Mouse (Mus musculus) lung, postnatal 14 days (tissue): ENCODE results near the gene Tmem150c.

Source experiments
- DNase-seq: peaks from one replicate; pipeline ENCODE4 v3.0.0; 2021

Tmem150c gene

GRCm38 (mm10) chr5:100159638-100159973, at the start of gene Tmem150c:
TSS of gene Tmem150c (minus strand) at chr5:100159808.
- no peak for DNase-seq

GRCm38 (mm10) chr5:100209093-100209492, 49.5 kb upstream of the Tmem150c start:
- no peak for DNase-seq

GRCm38 (mm10) chr5:100206675-100207074, 47.1 kb upstream of the Tmem150c start:
- no peak for DNase-seq

GRCm38 (mm10) chr5:100205519-100206189, 46.0 kb upstream of the Tmem150c start:
- DNase-seq: no peak

- no peak for DNase-seq
Measured at GRCm38 (mm10) chr5:100200805-100201204, 41.2 kb upstream of the Tmem150c start.

- DNase-seq: no peak
Measured at GRCm38 (mm10) chr5:100200296-100200695, 40.7 kb upstream of the Tmem150c start.

GRCm38 (mm10) chr5:100199092-100199853, 39.7 kb upstream of the Tmem150c start:
- no peak for DNase-seq

- DNase-seq: no peak
Measured at GRCm38 (mm10) chr5:100197476-100197875, 37.9 kb upstream of the Tmem150c start.

GRCm38 (mm10) chr5:100196854-100197431, 37.3 kb upstream of the Tmem150c start:
- no peak for DNase-seq

- no peak for DNase-seq
Measured at GRCm38 (mm10) chr5:100196397-100196796, 36.8 kb upstream of the Tmem150c start.

GRCm38 (mm10) chr5:100191438-100192190, 32.0 kb upstream of the Tmem150c start:
- DNase-seq: no peak

- DNase-seq: no peak
Measured at GRCm38 (mm10) chr5:100187035-100187901, 27.7 kb upstream of the Tmem150c start.

- DNase-seq: no peak
Measured at GRCm38 (mm10) chr5:100186618-100187017, 27.0 kb upstream of the Tmem150c start.

- no peak for DNase-seq
Measured at GRCm38 (mm10) chr5:100185895-100186294, 26.3 kb upstream of the Tmem150c start.

GRCm38 (mm10) chr5:100181011-100181410, 21.4 kb upstream of the Tmem150c start:
- no peak for DNase-seq

GRCm38 (mm10) chr5:100178781-100179165, 19.2 kb upstream of the Tmem150c start:
- no peak for DNase-seq

GRCm38 (mm10) chr5:100178122-100178780, 18.6 kb upstream of the Tmem150c start:
- no peak for DNase-seq

- no peak for DNase-seq
Measured at GRCm38 (mm10) chr5:100177547-100177946, 17.9 kb upstream of the Tmem150c start.

- DNase-seq: no peak
Measured at GRCm38 (mm10) chr5:100176096-100176495, 16.5 kb upstream of the Tmem150c start.

- DNase-seq: no peak
Measured at GRCm38 (mm10) chr5:100175582-100175981, 16.0 kb upstream of the Tmem150c start.

- DNase-seq: no peak
Measured at GRCm38 (mm10) chr5:100172104-100172503, 12.5 kb upstream of the Tmem150c start.
